Mouse (Mus musculus): Measurements from ENCODE around the gene Bcl2.
A peak's percentile ranks its signal among the peaks of the same experiment; 100 is the strongest.

The Bcl2 gene

GRCm38 (mm10) chr1:106585349-106585748 is 128.7 kb downstream of the Bcl2 start:
- no peak for DNase-seq (ENCODE audit: low read depth)

- DNase-seq (ENCODE audit: low read depth) = no peak
Observed at GRCm38 (mm10) chr1:106584824-106585223, 129.2 kb downstream of the Bcl2 start.

- no peak for DNase-seq (ENCODE audit: low read depth)
Observed at GRCm38 (mm10) chr1:106584273-106584672, 129.8 kb downstream of the Bcl2 start.

GRCm38 (mm10) chr1:106583245-106584241 is 130.5 kb downstream of the Bcl2 start:
- peak; percentile 46 for DNase-seq (ENCODE audit: low read depth)

GRCm38 (mm10) chr1:106582810-106583209 is 131.3 kb downstream of the Bcl2 start:
- DNase-seq (ENCODE audit: low read depth) = no peak

- no peak for DNase-seq (ENCODE audit: low read depth)
Observed at GRCm38 (mm10) chr1:106581812-106582211, 132.3 kb downstream of the Bcl2 start.

- DNase-seq (ENCODE audit: low read depth) = no peak
Observed at GRCm38 (mm10) chr1:106579768-106580167, 134.3 kb downstream of the Bcl2 start.

GRCm38 (mm10) chr1:106572506-106572905 is 141.6 kb downstream of the Bcl2 start:
- DNase-seq (ENCODE audit: low read depth) = no peak

GRCm38 (mm10) chr1:106570870-106571269 is 143.2 kb downstream of the Bcl2 start:
- no peak for DNase-seq (ENCODE audit: low read depth)

- no peak for DNase-seq (ENCODE audit: low read depth)
Observed at GRCm38 (mm10) chr1:106570366-106570765, 143.7 kb downstream of the Bcl2 start.

- no peak for DNase-seq (ENCODE audit: low read depth)
Observed at GRCm38 (mm10) chr1:106569674-106570073, 144.4 kb downstream of the Bcl2 start.

GRCm38 (mm10) chr1:106568868-106569267 is 145.2 kb downstream of the Bcl2 start:
- DNase-seq (ENCODE audit: low read depth) = peak; percentile 21

- no peak for DNase-seq (ENCODE audit: low read depth)
Observed at GRCm38 (mm10) chr1:106567506-106567905, 146.6 kb downstream of the Bcl2 start.

- no peak for DNase-seq (ENCODE audit: low read depth)
Observed at GRCm38 (mm10) chr1:106566120-106567086, 147.7 kb downstream of the Bcl2 start.

GRCm38 (mm10) chr1:106565238-106565637 is 148.8 kb downstream of the Bcl2 start:
- peak; percentile 16 for DNase-seq (ENCODE audit: low read depth)

- no peak for DNase-seq (ENCODE audit: low read depth)
Observed at GRCm38 (mm10) chr1:106564436-106564835, 149.6 kb downstream of the Bcl2 start.

GRCm38 (mm10) chr1:106562751-106563150 is 151.3 kb downstream of the Bcl2 start:
- no peak for DNase-seq (ENCODE audit: low read depth)

- DNase-seq (ENCODE audit: low read depth) = no peak
Observed at GRCm38 (mm10) chr1:106561085-106561760, 152.9 kb downstream of the Bcl2 start.

- DNase-seq (ENCODE audit: low read depth) = no peak
Observed at GRCm38 (mm10) chr1:106560105-106560504, 154.0 kb downstream of the Bcl2 start.

- DNase-seq (ENCODE audit: low read depth) = no peak
Observed at GRCm38 (mm10) chr1:106559116-106559605, 154.9 kb downstream of the Bcl2 start.

- no peak for DNase-seq (ENCODE audit: low read depth)
Observed at GRCm38 (mm10) chr1:106555498-106556168, 158.4 kb downstream of the Bcl2 start.
